Mouse (Mus musculus) kidney, embryonic 14.5 days (tissue): ENCODE results near the gene Slc2a6. TPM values are rescaled to one million over a fixed set of nuclear protein-coding genes. Genes with fewer than 3 reads are reported as not detected.

ENCODE experiments used
- ATAC-seq: fragments of 200-750 bp; cut with Nextera tagmentation; 2 replicates; pipeline ENCODE4 v1.8.0; 2017; ENCODE audit warnings: moderate number of reproducible peaks, mild to moderate bottlenecking, moderate TSS enrichment, moderate library complexity; ENCODE audit not compliant: low FRiP score, low TSS enrichment
- H3K27ac ChIP-seq: fragments of 300-500 bp; sonication (generic); 2 replicates; pipeline ENCODE4 v1.5.1; 2014; ENCODE audit warnings: low read depth, mild to moderate bottlenecking, low read length, moderate library complexity, mixed read lengths
- H3K27me3 ChIP-seq: fragments of 300-500 bp; sonication (generic); 2 replicates; pipeline ENCODE4 v1.6.1; 2014; ENCODE audit warnings: mild to moderate bottlenecking, low read length; ENCODE audit not compliant: control insufficient read depth, insufficient read depth
- H3K36me3 ChIP-seq: fragments of 300-500 bp; sonication (generic); 2 replicates; pipeline ENCODE4 v1.6.1; 2014; ENCODE audit warnings: low read length, mixed read lengths; ENCODE audit not compliant: control insufficient read depth, insufficient read depth
- H3K4me1 ChIP-seq: fragments of 300-500 bp; sonication (generic); 2 replicates; pipeline ENCODE4 v1.6.1; 2014; ENCODE audit warnings: low read length, mixed read lengths; ENCODE audit not compliant: control insufficient read depth, insufficient read depth
- H3K4me2 ChIP-seq: fragments of 300-500 bp; sonication (generic); replicated peaks from 2 replicates; pipeline ENCODE4 v1.6.1; 2014; ENCODE audit warnings: low read depth, mild to moderate bottlenecking, low read length
- H3K4me3 ChIP-seq: fragments of 300-500 bp; sonication (generic); 2 replicates; pipeline ENCODE4 v1.5.1; 2014; ENCODE audit warnings: mild to moderate bottlenecking, low read length
- H3K9ac ChIP-seq: fragments of 300-500 bp; sonication (generic); 2 replicates; pipeline ENCODE4 v1.6.1; 2014; ENCODE audit warnings: low read depth, mild to moderate bottlenecking, low read length, moderate library complexity
- H3K9me3 ChIP-seq: fragments of 300-500 bp; sonication (generic); 2 replicates; pipeline ENCODE4 v1.6.1; 2016; ENCODE audit warnings: low read length; ENCODE audit not compliant: control insufficient read depth
- WGBS: fragments of 180-500 bp; shearing (Covaris S2); extraction: QIAGEN DNeasy Blood & Tissue Kit; methylation state at CpG from one replicate; pipeline ENCODE4 v1.1.7; 2014; 5-methylcytosine and 5-hydroxymethylcytosine counted together
- polyA plus RNA-seq: library from polyadenylated mRNA; unstranded; fragments of >200 nt; fragmentation: Nextera tagmentation; extraction: Ambion mirVana; gene quantifications from 2 replicates; pipeline ENCODE4 v1.2.1, GENCODE M21; 2014

Slc2a6 gene
- polyA plus RNA-seq, 1 experiment from 2014 or later: 0.64 TPM

DNA sequence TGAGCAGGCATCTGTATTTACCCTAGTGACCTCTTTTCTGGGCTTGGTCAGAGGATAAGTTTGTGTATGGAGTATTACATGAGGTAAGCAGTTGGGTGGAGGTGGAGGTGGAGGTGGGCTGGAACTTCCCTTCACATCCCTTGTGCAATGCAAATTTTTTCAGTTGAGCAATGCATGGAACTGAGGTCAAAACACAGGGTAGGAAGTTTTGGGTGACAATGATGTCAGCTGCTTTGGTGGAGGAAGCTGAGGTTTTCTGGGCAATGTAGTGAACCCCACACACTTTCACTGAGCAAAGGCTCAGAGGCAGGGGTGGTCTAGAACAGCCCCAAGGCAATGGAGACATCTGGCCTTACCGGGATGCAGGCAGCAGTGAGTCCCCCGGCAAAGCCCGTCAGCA is 2.3 kb downstream of the Slc2a6 start:
- ATAC-seq: no peak
- Histone ChIP-seq H3K9ac (no peak overlapping the region), H3K27me3 (no peaks in the 10 kb centered on the region), H3K9me3 (no peaks in the 10 kb centered on the region), H3K4me1 (peaks cover 4% of the 10 kb centered on the region; the same call in 1 of the 2 replicates), H3K36me3 (no peaks in the 10 kb centered on the region), H3K4me2 (no peak overlapping the region), H3K4me3 (no peak overlapping the region), H3K27ac (no peak overlapping the region)
- 94% methylated on average over 3 of the region's 3 CpGs for WGBS

DNA sequence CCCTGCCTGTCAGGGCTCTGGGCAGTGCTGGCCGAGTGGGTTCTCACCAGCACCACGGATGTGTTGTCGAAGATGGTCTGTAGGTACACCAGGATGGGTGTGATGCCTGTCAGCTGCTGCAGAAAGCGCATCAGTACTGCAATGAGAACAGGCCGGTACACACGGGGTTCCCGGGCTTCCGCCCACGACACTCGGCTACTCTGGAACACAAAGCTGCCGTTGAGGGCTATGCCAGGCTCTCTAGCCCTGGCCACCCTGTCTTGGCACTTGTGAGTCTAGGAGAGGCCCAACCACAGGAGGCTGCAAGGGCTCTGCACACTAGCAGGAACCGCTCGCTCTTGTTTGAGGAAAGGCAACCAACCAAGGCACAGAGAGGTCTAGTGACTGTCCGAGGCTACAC is 3.7 kb downstream of the Slc2a6 start:
- 85% methylated on average over 14 of the region's 14 CpGs for WGBS
- Histone ChIP-seq H3K27me3 (no peaks in the 10 kb centered on the region), H3K4me3 (no peak overlapping the region), H3K9me3 (no peaks in the 10 kb centered on the region), H3K4me2 (no peak overlapping the region), H3K4me1 (peaks cover 4% of the 10 kb centered on the region; the same call in 1 of the 2 replicates), H3K36me3 (peaks cover 8% of the 10 kb centered on the region; the same call in 1 of the 2 replicates), H3K27ac (no peak overlapping the region), H3K9ac (no peak overlapping the region)
- ATAC-seq: no peak

DNA sequence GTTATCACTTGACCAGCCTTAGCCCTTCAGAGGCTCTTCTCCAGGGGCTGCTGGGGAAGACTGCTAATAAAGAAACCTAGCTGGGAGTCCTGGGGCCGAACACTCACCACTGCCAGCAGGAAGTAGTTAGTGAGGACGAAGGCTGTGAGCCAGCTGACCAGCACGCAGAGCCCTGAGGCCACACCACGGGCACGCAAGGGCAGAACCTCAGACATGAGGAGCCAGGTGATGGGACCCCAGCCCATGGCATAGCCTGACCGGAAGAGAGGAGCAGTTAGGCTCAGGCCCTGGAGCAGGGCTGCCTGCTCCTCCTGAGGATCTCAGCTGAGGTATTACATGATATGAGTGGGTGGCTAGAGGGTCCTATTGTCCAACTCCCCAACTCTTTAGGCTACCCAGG is 5.2 kb downstream of the Slc2a6 start:
- Histone ChIP-seq H3K27me3 (no peaks in the 10 kb centered on the region), H3K27ac (no peak overlapping the region), H3K9me3 (no peaks in the 10 kb centered on the region), H3K4me1 (no peaks in the 10 kb centered on the region), H3K4me3 (no peak overlapping the region), H3K4me2 (no peak overlapping the region), H3K9ac (no peak overlapping the region), H3K36me3 (peaks cover 22% of the 10 kb centered on the region)
- WGBS: 74% methylated on average over 6 of the region's 6 CpGs
- ATAC-seq: no peak

DNA sequence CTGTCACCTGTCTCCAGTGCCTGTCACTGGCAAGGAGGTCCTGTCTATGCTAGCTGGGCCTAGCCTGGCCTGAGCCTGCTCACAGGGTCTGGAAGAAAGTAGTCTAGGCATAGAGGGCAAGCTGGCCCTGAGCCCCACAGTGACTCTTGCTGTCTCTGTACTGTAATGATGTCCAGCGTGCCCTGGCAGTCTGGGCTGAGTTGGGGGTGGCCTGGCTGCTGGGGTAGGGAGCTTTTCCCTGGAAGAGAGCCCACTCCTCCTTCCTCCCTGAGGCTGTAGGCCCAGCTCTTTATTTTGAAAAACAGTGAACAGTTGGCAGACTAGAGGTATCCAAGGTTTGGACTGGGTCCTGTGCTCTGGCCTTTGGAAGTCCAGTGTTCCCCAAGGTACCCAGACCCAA is 6.7 kb downstream of the Slc2a6 start:
- ATAC-seq: no peak
- Histone ChIP-seq H3K4me3 (no peak overlapping the region), H3K9ac (no peak overlapping the region), H3K4me2 (no peak overlapping the region), H3K27ac (no peak overlapping the region), H3K4me1 (no peaks in the 10 kb centered on the region), H3K36me3 (peaks cover 37% of the 10 kb centered on the region), H3K27me3 (no peaks in the 10 kb centered on the region), H3K9me3 (no peaks in the 10 kb centered on the region)
- 84% methylated on average over 1 of the region's 1 CpGs for WGBS

DNA sequence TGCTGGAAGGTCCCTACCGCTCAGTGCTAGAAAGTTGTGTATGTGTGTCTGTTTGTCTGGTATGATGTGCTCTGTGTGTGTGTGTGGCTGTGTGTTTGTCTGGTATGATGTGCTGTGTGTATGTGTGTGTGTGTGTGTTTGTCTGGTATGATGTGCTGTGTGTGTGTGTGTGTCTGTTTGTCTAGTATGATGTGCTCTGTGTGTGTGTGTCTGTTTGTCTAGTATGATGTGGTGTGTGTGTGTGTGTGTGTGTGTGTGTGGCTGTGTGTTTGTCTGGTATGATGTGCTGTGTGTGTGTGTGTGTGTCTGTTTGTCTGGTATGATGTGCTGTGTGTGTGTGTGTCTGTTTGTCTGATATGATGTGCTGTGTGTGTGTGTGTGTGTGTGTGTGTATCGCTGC is 8.3 kb downstream of the Slc2a6 start:
- no peak overlapping the region for H3K27ac ChIP-seq
- H3K36me3 ChIP-seq: peaks cover 53% of the 10 kb centered on the region
- no peak overlapping the region for H3K4me2 ChIP-seq
- no peaks in the 10 kb centered on the region for H3K27me3 ChIP-seq
- H3K9me3 ChIP-seq: no peaks in the 10 kb centered on the region
- WGBS: 96% methylated on average over 2 of the region's 2 CpGs
- no peak overlapping the region for H3K4me3 ChIP-seq
- H3K4me1 ChIP-seq: no peaks in the 10 kb centered on the region
- H3K9ac ChIP-seq: no peak overlapping the region
- ATAC-seq: no peak

DNA sequence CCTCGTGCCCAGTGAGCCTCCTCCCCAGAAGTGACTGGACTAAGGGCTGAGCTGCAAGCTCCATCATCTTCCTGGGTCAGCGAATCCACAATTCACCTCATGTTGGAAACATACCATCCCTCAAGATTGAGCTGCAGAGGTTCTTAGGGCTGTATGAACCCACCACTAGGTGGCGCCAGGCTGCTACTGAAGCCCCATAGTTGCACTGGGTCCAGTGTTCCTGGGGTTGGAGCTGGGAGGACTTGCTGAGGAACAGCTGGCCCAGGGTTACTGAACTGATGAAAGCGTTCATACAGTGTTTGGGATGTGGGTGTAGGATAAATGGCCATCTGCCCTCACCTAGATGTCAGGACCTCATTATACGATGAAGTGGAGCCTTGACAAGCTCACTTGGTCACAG is 10.0 kb downstream of the Slc2a6 start:
- ATAC-seq: peak; percentile 61; the same call in 1 of the 2 replicates
- 56% methylated on average over 5 of the region's 5 CpGs for WGBS
- no peak overlapping the region for H3K27ac ChIP-seq
- no peaks in the 10 kb centered on the region for H3K4me1 ChIP-seq
- H3K9me3 ChIP-seq: no peaks in the 10 kb centered on the region
- H3K4me2 ChIP-seq: no peak overlapping the region
- H3K36me3 ChIP-seq: peaks cover 69% of the 10 kb centered on the region
- no peaks in the 10 kb centered on the region for H3K27me3 ChIP-seq
- H3K4me3 ChIP-seq: no peak overlapping the region
- no peak overlapping the region for H3K9ac ChIP-seq

DNA sequence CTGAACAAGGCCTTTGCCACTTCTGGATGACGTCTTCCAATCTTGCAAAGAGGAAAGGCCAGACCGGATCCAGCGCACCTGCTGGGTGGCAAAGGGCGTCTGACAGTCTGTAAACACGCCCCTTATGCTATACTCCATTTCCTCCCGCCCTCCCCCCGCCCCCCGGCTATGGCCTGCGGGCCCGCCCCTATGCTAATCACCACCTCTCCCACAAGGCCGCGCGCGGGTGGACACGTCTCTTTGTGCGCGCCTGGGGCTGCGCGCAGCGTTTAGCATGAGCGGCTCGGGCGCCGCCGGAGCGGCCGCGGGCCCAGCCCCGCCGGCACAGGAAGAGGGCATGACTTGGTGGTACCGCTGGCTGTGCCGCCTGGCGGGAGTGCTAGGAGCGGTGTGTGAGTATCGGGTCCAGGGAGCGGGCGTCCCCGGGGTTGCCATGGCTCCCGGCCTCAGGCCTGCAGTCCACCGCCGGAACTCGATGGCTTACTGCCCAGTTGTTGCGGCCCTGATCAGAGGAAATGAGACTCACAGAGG is 18.0 kb downstream of the Slc2a6 start, which contains the start of gene Cacfd1:
Gene Cacfd1 (plus strand): TSS at position 213 of the 531 bp plus-strand sequence.
- 0% methylated on average over 40 of the region's 43 CpGs for WGBS
- peak within 1 kb of the TSS; percentile 68 for H3K4me3 ChIP-seq
- peaks cover 14% of the 10 kb centered on the region for H3K4me1 ChIP-seq
- H3K9ac ChIP-seq: peak within 1 kb of the TSS; percentile 88
- H3K9me3 ChIP-seq: no peaks in the 10 kb centered on the region
- H3K4me2 ChIP-seq: peak within 1 kb of the TSS; percentile 79
- H3K27me3 ChIP-seq: no peaks in the 10 kb centered on the region
- peak; percentile 97 for ATAC-seq
- peak within 1 kb of the TSS; percentile 67 for H3K27ac ChIP-seq
- H3K36me3 ChIP-seq: peaks cover 18% of the 10 kb centered on the region

DNA sequence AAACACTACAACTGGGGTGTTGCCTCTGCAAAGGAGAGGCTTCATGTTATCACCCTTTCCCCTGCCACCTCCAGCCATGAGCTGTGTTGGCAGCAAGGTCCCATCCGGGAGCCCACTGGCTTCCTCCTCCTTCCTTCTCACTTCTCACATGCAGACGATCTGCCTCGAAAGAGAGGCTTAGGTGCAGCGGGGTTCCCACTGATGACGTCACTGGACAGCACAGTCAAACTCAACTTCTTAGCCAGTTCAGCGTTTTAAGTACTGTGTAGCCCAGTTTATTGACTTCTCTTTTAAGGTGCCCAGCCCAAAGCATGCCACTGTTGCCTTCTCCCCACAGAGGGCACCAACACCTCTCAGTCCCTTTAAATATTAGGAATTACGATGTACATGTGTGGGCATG is 20.1 kb downstream of the Slc2a6 start:
- Histone ChIP-seq H3K27ac (no peak overlapping the region), H3K9me3 (no peaks in the 10 kb centered on the region), H3K27me3 (no peaks in the 10 kb centered on the region), H3K36me3 (no peaks in the 10 kb centered on the region), H3K4me3 (no peak overlapping the region), H3K9ac (no peak overlapping the region), H3K4me1 (peaks cover 14% of the 10 kb centered on the region), H3K4me2 (no peak overlapping the region)
- ATAC-seq: no peak
- WGBS: 78% methylated on average over 7 of the region's 7 CpGs

DNA sequence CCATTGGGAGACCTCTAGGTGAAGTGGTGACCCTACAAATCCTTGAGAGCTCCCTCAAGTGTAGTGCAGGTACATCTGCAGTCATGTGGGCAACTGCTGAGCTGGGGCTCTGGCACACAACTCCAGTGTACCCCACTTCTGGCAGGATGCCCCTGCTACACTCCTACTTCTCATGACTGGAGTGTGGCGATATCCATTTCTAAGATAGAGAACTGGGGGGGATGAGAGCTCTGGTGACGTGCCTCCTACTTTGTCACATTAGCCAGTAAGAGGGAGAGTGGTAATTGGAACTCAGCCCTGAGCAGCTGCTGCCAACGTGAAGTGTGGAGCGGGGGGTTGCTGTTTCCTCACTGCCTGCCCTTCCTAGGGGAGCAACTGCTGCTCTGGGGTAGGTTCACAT is 21.5 kb downstream of the Slc2a6 start:
- H3K4me1 ChIP-seq: peaks cover 14% of the 10 kb centered on the region
- 62% methylated on average over 4 of the region's 4 CpGs for WGBS
- no peak overlapping the region for H3K27ac ChIP-seq
- no peak overlapping the region for H3K4me2 ChIP-seq
- no peaks in the 10 kb centered on the region for H3K9me3 ChIP-seq
- H3K4me3 ChIP-seq: no peak overlapping the region
- H3K9ac ChIP-seq: no peak overlapping the region
- H3K36me3 ChIP-seq: no peaks in the 10 kb centered on the region
- ATAC-seq: no peak
- no peaks in the 10 kb centered on the region for H3K27me3 ChIP-seq
